Mouse (Mus musculus): ENCODE data around the gene Apoc1.

GRCm38 (mm10) chr7:19736389-19737057 lies 44.1 kb upstream of the Apoc1 start:
- TF ChIP-seq CTCF (IDR thresholded peaks at IDR 0.05; ENCODE audit: low read depth) (no peak), EP300 (IDR thresholded peaks at IDR 0.05; ENCODE audit: low read depth) (no peak)
